Mouse (Mus musculus) forebrain, embryonic 10.5 days (tissue): ENCODE data around the gene Mrgprg. TPM values are rescaled to one million over a fixed set of nuclear protein-coding genes. Genes with fewer than 3 reads are reported as not detected.

ENCODE experiments used
- DNase-seq: peaks from one replicate; pipeline ENCODE4 v3.0.0-alpha.2; 2017; ENCODE audit warnings: low spot score; ENCODE audit errors: extremely low spot score
- H3K27ac ChIP-seq: fragments of 300-500 bp; sonication (generic); 2 replicates; pipeline ENCODE4 v1.5.1; 2016; ENCODE audit warnings: mild to moderate bottlenecking
- H3K27me3 ChIP-seq: fragments of 300-500 bp; sonication (generic); 2 replicates; pipeline ENCODE4 v1.6.1; 2016; ENCODE audit warnings: mild to moderate bottlenecking; ENCODE audit not compliant: poor library complexity, severe bottlenecking
- H3K36me3 ChIP-seq: fragments of 300-500 bp; sonication (generic); replicated peaks from 2 replicates; pipeline ENCODE4 v1.6.1; 2016; ENCODE audit warnings: mild to moderate bottlenecking, moderate library complexity
- H3K4me1 ChIP-seq: fragments of 300-500 bp; sonication (generic); 2 replicates; pipeline ENCODE4 v1.6.1; 2016
- H3K4me3 ChIP-seq: fragments of 300-500 bp; sonication (generic); 2 replicates; pipeline ENCODE4 v1.5.1; 2016; ENCODE audit warnings: mild to moderate bottlenecking, moderate library complexity
- H3K9me3 ChIP-seq: fragments of 300-500 bp; sonication (generic); 2 replicates; pipeline ENCODE4 v1.6.1; 2016; ENCODE audit warnings: mild to moderate bottlenecking, moderate library complexity
- WGBS: fragments of 180-500 bp; shearing (Covaris S2); methylation state at CpG from one replicate; pipeline ENCODE4 v1.1.7; 2016; 5-methylcytosine and 5-hydroxymethylcytosine counted together
- microRNA-seq: library from miRNA; unstranded; fragments of <30 nt; microRNA quantifications from one replicate; pipeline ENCODE4, GENCODE M21; 2017
- polyA plus RNA-seq: library from polyadenylated mRNA; unstranded; fragments of >200 nt; fragmentation: Nextera tagmentation; extraction: Ambion mirVana; gene quantifications from 2 replicates; pipeline ENCODE4 v1.2.1, GENCODE M21; 2016

Mrgprg gene
- polyA plus RNA-seq, 1 experiment from 2014 or later: not detected

- H3K27me3 ChIP-seq: no peaks in the 10 kb centered on the region
- 73% methylated on average over 1 of the region's 1 CpGs for WGBS
- H3K4me3 ChIP-seq: no peak overlapping the region
- H3K36me3 ChIP-seq: peaks cover 6% of the 10 kb centered on the region; the same call in 1 of the 2 replicates
- H3K9me3 ChIP-seq: no peaks in the 10 kb centered on the region
- H3K4me1 ChIP-seq: peaks cover 22% of the 10 kb centered on the region
- no peak for DNase-seq
- no peak overlapping the region; the same call in 1 of the 2 replicates for H3K27ac ChIP-seq
These were observed 49.0 kb downstream of the Mrgprg start for GRCm38 (mm10) chr7:143717811-143718210.

Small RNA genes within 50 kb of the gene (microRNA-seq; reads per million reads assigned to microRNA genes)
- gene Gm22064: not detected

Other genes starting within 250 kb of the Mrgprg start
- gene Nap1l4, start 217.9 kb downstream of the Mrgprg start, polyA plus RNA-seq: 375 and 396 TPM in 2 replicates
- gene Cars, start 166.9 kb downstream of the Mrgprg start, polyA plus RNA-seq: 87.3 and 93.9 TPM in 2 replicates
- 0.17 and 0.35 TPM in 2 replicates for gene Tnfrsf26, start 138.3 kb downstream of the Mrgprg start, polyA plus RNA-seq
- 10.1 TPM in 2 replicates for gene Tnfrsf22, start 117.3 kb downstream of the Mrgprg start, polyA plus RNA-seq
- 0.09 and 0.15 TPM in 2 replicates for gene Tnfrsf23, start 81.1 kb downstream of the Mrgprg start, polyA plus RNA-seq
- gene Osbpl5, start 10.0 kb downstream of the Mrgprg start, polyA plus RNA-seq: 8.9 and 9.4 TPM in 2 replicates
- 1.4 and 1.5 TPM in 2 replicates for gene Mrgpre, start 17.5 kb upstream of the Mrgprg start, polyA plus RNA-seq
- gene Nadsyn1, start 55.9 kb upstream of the Mrgprg start, polyA plus RNA-seq: 8.8 and 10.8 TPM in 2 replicates
- gene Dhcr7, start 56.2 kb upstream of the Mrgprg start, polyA plus RNA-seq: 89.3 and 96.2 TPM in 2 replicates
- gene Gm498, start 99.8 kb upstream of the Mrgprg start, polyA plus RNA-seq: not detected in 2 replicates
- gene Shank2, start 234.9 kb upstream of the Mrgprg start, polyA plus RNA-seq: 0.67 and 0.86 TPM in 2 replicates